Mouse (Mus musculus) R1 (cell line): ENCODE measurements around the gene Zbp1.

Experiments used
- DNase-seq: peaks from one replicate; pipeline ENCODE4 v3.0.0-alpha.2; 2018; ENCODE audit warnings: low read depth, low spot score

Zbp1 gene

DNA sequence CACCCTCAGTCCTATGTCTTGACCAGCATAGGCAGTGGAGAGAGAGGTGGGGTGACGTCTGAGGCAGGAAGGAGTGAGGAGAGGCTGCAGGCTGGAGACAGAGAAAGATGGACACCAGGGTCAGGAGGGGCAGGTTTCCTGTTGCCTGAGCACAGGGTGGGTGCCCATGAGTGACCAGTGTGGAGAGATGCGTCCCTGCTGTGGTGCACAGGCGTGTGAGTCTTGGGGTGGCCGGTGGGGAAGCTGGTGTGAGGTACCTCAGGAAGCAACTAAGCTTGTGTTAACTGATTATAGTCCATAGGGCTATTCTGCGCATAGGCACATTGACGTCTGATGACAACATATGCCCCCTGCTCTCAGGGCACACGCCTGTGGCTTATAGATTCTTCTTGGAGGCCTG lies 39.7 kb downstream of the Zbp1 start:
- DNase-seq: no peak

DNA sequence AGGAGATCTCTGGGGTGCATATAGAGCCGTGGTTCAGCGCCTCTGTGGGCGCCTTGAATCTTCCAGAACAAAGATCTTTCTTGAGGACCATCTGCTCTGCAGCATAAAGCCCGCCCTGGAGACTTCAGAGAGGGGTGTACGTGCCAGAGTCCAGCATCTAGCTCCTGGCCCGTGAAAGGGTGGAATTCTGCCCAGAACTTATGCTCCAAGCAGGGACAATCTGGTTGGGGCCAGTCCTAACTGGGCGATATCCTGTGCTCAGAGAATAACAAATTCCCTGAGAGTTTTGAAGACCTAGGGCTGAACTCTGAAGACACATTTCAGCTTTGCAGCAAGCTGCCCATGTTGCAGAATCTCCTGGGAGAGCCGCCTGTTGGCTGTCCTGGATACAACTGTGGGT lies 40.8 kb downstream of the Zbp1 start:
- DNase-seq: no peak

DNA sequence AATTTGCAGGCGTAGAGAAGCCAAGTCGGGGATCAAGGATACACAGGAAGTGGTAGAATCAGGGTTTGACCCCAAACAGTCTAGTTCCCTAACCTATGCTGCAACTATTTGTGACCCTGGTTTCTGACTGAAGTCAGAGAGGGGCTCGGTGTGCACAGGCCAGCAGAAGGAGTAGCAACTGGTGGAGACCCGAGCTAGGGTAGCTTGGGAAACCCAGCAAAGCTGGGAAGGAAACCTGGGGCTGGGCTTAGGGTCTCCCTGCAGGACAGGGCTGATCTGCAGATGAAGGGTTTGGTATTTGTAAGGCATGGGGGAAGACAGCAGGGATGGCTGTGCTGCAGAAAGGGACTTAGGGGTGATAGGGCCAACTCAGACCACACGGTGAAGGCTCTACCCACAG lies 41.2 kb downstream of the Zbp1 start:
- DNase-seq: no peak

DNA sequence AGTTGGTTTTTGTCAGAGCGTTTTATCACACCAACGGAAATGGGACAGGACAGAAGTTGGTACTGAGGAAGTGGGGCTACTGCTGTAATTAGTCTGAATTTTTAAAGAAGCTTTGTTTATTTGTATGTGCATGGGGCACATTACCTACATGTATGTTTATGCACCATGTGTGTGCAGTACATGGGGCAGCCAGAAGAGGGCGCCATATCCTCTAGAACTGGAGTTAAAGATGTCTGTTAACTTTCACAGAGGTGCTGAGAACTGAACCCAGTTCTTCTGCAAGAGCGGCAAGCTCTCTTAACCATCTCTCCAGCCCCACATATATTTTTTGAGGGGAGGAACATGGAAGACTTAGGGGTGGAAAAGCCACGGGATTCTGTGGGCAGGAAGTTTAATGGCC lies 43.0 kb downstream of the Zbp1 start:
- DNase-seq: no peak

DNA sequence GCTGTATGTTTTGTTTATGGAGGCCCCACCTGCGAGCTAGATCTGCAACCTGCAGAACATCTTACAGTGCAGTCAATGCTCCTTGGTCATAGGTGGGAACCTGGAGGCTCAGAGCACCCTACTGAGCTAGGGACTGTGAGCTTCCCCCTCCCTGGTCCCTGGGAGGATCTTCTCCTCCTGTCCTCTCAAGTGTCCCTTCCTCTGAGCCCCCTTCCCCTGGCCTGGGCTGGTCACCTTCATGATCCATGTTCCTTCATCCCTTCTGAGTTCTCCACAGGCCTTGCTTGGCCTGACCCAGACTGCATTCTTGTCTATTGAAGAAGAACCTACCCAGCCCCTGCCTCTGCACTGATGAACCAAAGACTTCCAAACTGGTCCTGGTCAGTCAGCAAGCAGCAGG lies 44.2 kb downstream of the Zbp1 start:
- DNase-seq: no peak

DNA sequence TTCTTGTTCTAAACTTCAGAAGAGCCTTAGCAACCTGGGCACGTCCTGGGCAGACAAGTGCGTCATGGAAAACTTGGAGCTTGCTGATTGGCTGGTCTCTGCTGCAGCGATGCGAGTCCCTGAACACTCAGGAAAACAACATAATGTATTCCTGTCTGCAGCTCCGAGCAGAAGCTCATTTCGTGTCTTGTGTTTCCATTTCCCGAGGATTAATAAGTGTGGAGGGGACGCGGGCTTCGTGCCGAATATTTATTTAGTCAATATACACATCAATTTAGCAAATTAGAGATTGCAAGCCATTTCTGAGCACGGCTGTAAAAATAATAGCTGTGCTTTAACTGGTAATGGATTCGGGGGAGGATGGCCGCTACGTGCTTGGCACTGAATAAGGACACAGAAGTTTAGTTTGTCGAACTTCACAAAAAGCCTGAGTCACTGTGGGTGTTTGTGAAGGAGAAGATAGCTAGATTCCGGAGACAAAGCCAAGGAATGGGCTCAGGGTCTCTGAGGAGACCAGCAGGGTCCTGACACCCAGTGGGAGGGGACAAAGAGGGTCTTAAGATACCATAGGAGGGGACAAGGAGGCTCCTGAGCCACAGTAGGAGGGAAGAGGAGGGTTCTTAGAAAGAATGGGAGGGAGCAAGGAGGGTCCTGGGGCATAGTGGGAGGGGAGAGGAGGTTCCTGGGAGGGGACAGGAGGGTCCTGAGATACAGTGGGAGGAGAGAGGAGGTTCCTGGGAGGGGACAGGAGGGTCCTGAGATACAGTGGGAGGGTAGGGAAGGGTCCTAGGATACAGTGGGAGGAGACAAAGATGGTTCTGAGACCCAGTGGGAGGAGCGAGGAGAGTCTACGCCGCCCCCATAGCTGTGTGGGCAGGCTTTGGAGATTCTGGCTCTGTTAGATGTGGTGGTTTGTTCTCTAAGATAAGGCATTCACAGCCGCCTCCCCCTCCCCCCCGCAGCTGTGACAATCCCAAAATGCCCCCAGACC lies 44.9 kb downstream of the Zbp1 start:
- DNase-seq: peak; percentile 87

DNA sequence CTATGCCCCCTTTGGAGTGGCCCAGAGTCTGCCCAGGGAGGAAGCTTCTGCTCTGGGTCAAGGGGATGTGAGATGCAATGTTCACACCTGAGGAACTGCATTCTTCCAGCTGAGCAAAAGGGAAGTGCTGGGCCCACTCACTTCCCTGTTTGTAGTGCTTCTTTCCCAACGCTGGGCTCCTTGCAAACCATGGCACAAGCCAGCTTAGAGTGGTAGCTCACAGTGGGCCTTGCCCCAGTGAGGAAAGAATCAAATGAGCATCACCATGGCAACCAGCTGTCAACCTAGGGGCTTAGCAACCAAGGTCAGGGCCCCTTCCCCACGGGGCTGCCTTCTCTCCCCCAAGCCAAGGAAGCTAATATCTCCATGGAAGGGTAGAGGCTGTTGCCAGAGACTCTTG lies 45.7 kb downstream of the Zbp1 start:
- DNase-seq: no peak

DNA sequence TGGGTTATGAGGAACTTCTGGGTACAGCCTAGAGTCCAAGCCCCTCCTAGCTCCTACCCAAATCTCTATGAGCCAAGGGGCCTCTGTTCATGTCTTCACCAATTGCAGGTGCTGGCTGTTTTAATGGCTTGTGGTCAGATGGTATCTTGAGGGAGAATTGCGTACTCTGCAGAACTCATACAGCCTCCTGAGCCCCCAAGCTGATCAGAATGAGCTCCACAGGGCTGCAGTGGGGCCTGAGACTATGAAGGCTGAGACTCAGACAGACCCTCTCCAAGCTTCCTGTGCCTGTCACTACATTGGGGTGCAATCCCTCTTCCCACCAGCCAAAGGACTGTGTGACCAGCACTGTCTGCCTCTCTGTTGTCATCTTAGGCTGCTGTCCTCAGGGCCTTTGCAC lies 46.3 kb downstream of the Zbp1 start:
- no peak for DNase-seq

DNA sequence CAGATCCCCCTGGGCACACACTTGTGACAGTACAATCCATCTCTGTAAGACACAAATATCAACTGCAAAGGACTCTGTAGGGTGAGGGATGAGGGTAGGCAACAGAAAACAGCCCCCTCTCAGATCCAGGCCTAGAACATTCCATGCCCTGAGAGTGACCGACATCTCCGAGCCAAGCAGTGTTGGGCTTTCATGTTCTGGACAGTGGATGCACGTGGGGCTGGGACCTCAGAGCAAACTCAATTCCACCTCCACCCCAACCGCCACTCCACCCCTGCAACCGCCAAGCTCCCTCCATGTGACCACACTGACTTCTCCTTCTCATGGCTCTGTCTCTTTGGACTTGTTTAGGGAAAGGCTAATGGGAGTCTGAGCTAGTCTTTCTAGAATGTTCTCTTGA lies 46.8 kb downstream of the Zbp1 start:
- DNase-seq: no peak

DNA sequence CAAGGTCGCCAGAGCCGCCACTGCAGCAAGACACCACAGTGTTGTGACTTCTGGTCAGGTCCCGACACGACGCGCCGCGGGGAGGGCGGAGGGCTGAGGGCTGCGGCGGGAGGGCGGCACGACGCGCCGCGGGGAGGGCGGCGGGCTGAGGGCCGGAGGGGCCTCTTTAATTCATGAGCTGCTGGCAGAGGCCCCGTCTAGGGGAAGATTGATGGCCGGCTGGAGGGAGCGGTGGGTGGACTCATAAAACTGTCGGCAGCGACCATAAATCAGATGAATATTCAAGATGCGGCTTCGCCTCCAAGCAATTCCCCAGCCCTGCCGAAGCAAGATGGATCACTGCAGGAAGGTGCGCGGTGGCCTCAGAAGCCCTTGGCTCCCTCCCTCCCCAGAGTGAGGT lies 47.3 kb downstream of the Zbp1 start:
- no peak for DNase-seq

DNA sequence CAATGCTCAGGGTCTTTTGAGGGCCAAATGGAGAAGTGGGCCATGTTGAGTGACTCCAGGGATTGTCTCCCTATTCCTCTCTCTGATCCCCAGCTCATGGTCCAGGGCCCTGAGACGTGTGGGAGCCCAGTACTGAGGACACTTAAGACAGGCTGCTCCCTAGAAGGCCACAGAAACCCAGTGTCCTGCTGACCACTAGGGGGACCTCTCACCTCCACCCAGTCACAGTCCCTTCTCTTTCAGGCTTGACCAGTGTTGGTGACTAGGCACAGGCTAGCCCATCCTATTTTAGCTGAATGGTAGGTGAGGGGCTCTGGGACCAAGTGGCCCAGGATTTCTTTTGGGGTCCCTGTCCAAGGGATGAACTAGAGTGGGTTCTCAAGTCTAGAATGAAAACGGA lies 48.0 kb downstream of the Zbp1 start:
- DNase-seq: no peak

DNA sequence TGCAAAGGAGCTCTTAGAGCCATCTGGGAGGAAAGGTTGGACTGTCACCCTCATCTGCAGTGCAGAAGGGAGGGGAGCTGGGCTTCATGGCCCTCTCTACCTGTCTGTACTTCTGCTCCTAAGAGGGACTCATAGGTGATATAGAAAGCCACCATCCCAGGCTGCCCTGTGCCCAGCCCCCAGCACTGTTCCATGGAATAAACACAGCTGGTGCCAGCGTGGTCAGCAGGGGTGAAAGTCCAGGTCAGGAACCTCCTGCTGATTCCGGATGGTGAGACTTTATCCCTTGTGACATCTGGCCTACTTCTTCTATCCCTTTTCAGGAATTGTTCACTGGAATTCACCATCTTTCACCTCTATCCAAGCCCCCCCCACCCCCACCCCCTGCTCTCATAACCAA lies 48.6 kb downstream of the Zbp1 start:
- DNase-seq: no peak

DNA sequence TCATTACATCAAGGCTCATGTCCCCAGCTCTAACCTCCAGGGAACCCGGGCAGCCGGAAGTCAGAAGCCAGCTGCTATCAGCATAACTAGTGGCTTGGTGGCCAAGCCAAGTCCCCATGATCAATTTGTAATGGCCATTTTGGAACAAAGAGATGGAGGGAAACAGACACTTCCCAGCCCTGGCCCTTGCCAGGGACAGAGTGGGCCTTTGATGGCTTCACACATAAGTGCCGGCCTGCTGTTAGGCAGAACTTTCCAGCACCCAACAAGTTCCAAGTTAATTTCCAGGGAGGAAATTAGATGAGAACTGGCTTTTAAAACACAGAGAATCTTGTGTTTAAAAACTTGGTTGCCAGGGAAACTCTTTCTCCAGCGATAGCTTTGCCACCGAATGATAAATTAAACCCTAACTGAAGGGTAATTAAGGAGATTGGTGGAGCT lies 50.3 kb downstream of the Zbp1 start:
- no peak for DNase-seq

DNA sequence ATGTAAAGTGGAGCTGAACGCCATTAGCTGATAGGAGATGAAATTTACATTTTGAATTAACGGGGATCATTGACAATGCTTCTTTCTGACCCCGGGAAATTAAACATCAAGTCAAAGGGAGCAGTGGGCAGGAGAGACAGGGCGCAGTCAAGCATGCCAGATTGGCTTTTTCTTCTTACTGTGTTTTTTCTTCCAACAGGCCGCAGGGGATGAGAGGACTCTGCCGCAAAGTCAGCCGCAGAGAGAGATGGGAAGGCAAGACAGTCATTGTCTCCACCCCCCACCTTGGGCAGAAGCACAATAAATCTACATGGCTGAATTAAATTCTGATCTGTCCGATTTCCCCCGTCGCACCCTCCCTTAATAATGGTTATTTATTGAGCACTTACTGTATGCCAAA lies 53.4 kb downstream of the Zbp1 start:
- no peak for DNase-seq

DNA sequence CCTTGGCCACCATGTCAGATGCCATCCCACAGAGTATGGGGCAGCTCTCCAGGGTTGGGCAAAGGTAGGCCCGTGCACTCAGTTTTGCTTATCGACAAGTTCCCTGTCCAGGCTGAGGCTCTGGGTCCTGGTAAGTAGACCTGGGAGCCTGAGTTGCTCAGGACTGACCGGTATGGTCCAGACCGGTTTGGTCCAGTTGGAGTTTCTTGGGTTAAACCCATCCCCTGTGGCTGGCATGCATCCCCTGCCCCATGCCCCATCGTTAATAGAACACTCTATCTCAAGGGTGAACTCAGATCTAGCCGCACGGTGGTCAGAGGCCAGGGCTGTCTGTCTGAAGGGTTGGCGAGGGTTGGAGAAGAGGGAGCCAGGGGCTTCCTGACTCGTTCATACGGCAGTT lies 53.8 kb downstream of the Zbp1 start:
- no peak for DNase-seq

DNA sequence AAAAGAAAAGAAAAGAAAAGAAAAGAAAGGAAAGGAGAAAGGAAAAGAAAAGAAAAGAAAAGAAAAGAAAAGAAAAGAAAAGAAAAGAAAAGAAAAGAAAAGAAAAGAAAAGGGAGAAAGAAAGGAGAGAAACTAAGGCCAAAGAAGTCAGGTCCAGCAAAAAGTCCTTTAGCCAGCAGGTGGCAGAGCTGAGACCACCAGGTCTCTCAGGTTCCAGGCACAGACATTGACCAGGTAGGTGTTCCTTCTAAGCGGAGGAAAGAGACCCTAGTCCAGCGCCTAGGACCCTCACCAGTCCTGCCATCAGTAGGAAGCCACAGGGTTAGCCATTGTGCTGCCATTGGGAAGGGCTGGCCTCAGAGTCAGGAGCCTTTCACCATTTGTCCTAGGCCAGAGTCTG lies 54.4 kb downstream of the Zbp1 start:
- DNase-seq: peak; percentile 50

DNA sequence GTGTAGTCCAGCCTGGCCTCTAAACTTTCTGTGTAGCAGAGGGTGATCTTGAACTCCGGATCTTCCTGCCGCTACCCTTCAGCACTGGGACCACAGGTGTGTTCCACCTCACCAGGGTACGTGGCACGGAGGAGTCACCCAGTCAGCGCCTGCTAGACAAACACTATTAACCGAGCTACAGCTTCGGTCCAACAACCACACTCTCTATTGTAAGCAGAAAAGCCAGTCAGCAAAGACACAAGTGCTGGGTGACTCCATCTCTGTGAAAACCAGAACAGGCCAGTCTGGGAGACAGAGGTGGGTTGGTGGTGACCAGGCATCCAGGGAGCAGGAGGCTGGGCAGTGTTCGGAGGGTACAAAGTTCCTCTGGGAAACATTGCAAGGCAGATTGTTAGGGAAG lies 55.3 kb downstream of the Zbp1 start:
- no peak for DNase-seq

DNA sequence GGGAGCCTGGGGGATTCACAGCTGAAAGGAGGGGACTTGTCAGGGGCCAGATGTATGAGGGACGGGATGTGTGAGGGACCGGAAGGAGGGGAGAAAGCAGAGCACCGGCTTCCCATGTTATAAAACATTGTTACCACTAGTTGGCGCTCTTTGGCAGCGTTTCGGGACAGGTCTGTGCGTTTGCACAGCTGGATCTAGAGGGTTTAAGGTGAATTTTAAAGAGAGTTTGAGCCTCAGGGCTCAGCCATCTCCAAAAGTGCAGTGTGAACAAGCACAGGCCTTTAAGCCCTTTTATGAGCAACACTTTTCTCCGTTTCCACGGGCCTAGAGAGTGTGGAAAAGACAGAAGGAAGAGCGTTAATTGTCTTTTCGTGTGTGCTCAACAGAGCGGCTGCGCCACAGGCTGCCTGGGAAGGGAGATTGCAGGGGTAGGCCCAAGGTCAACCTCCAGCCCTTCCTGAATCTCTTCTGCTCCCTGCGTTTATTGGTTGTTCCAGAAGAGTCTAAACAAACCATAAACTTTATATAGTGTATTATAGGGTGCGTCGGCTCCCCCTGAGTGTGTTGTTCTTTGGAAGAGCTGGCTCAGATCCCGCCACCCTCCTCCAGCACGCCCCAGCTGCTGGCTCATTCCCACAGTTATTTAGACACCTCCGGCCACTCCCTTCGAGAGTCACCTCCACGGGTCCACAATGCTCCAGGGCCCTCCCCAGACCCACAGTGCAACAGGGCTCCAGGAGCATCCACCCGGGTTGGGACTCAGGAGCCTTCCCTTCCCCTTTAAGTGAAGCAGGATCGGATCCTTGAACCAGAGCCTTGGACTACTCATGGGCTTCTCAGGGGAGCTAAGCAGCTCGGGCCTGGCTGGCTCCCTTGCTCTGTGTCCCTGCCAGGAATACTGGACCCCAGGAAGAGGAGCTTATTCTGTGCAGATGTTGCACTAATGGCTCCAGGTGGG lies 59.1 kb downstream of the Zbp1 start:
- DNase-seq: peak; percentile 94

DNA sequence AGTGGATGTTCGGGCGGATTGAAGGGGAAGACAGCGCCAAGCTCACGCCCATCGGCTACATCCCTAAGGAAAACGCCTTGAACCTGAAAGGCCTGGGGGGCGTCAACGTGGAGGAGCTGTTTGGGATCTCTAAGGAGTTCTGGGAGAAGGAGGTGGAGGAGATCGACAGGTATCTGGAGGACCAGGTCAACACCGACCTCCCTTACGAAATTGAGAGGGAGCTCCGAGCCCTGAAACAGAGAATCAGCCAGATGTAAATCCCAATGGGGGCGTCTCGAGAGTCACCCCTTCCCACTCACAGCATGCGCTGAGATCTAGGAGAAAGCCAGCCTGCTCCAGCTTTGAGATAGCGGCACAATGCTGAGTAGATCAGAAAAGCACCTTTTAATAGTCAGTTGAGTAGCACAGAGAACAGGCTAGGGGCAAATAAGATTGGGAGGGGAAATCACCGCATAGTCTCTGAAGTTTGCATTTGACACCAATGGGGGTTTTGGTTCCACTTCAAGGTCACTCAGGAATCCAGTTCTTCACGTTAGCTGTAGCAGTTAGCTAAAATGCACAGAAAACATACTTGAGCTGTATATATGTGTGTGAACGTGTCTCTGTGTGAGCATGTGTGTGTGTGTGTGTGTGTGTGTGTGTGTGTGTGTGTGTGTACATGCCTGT lies 60.2 kb downstream of the Zbp1 start:
- no peak for DNase-seq

DNA sequence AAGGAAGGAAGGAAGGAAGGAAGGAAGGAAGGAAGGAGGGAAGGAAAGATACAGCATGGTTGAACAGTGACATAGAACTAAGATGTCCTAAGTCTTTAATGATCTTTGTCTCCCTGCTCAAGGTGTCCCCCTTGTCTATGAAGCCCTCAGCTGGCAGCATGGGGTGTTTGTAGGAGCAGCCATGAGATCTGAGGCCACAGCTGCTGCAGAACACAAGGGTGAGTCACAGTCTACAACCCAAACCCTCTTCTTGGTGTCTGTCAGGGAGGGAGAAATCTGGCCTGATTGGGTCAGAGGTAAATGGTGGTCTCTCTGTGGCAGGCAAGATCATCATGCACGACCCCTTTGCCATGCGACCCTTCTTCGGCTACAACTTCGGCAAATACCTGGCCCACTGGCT lies 60.9 kb downstream of the Zbp1 start:
- DNase-seq: no peak

DNA sequence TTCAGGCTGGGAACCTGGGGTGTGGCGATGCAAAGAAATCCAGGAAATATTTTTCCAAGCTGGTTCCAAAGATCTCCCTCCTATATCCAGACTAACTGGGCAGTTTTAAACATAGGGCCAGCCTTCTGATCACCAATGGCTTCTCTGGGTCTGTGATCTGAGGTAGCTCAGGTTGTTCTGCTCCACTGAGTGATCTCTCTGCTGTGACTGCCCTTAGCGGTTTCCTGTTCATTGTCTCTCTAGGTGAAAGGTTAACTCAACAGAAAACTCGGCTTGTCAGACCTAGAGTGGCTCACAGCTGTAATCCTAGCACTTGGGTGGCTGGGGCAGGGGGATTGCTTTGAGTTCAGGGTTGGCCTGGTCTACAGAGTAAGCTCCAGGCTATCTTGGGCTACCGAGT lies 61.3 kb downstream of the Zbp1 start:
- no peak for DNase-seq

DNA sequence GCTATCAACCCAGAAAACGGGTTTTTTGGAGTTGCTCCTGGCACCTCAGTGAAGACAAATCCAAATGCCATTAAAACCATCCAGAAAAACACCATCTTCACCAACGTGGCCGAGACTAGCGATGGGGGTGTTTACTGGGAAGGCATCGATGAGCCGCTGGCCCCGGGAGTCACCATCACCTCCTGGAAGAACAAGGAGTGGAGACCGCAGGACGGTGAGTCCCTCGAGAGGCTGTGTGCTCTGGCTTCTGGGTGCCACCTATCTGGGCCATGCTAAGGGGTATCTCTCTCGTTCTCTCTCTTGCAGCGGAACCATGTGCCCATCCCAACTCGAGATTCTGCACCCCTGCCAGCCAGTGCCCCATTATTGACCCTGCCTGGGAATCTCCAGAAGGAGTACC lies 61.8 kb downstream of the Zbp1 start:
- no peak for DNase-seq
